Mouse (Mus musculus) left cerebral cortex, postnatal 10 days (tissue): ENCODE data around the gene Cnmd. TPM values are rescaled to one million over a fixed set of nuclear protein-coding genes. Genes with fewer than 3 reads are reported as not detected.

Source experiments
- DNase-seq, 2 experiments: peaks; one replicate each; pipeline ENCODE4 v3.0.0; 2021 to 2022; ENCODE audit warnings: low spot score in 2 of 2, mixed read lengths in 1 of 2; ENCODE audit errors: extremely low spot score in 1 of 2
- intact Hi-C: fragments of 180-260 bp; cut with DNase I; formaldehyde crosslinking; loops from one replicate; pipeline ENCODE4 v1.15.1; 2025
- total RNA-seq, 2 experiments: library from RNA; stranded (reverse); gene quantifications; 2 replicates each; pipeline ENCODE4 v1.2.3; 2021

Gene Cnmd
- total RNA-seq, 2 experiments from 2014 or later, result 0.75 to 0.77 TPM

- intact Hi-C loops, result no loop called here
- no peak for DNase-seq
These were observed 9.3 kb downstream of the Cnmd start for GRCm38 (mm10) chr14:79652654-79653053.

- intact Hi-C loops, result no loop called here
These were observed 12.3 kb downstream of the Cnmd start for GRCm38 (mm10) chr14:79649680-79650079.

GRCm38 (mm10) chr14:79645378-79645777 is 16.6 kb downstream of the Cnmd start:
- intact Hi-C loops, result no loop called here
- no peak for DNase-seq

More at GRCm38 (mm10) chr14:79649680-79650079, 12.3 kb downstream of the Cnmd start:
- no peak for DNase-seq

- DNase-seq, result no peak
- intact Hi-C loops, result no loop called here
These were observed 19.9 kb downstream of the Cnmd start for GRCm38 (mm10) chr14:79642063-79642462.

- intact Hi-C loops, result no loop called here
These were observed 25.2 kb downstream of the Cnmd start for GRCm38 (mm10) chr14:79636814-79637213.

GRCm38 (mm10) chr14:79633196-79633595 is 28.8 kb downstream of the Cnmd start:
- no peak for DNase-seq
- intact Hi-C loops, result no loop called here

More at GRCm38 (mm10) chr14:79636814-79637213, 25.2 kb downstream of the Cnmd start:
- no peak for DNase-seq

GRCm38 (mm10) chr14:79632330-79632729 is 29.6 kb downstream of the Cnmd start:
- intact Hi-C loops, result no loop called here
- DNase-seq, result no peak

GRCm38 (mm10) chr14:79621143-79621542 is 40.8 kb downstream of the Cnmd start:
- DNase-seq, result no peak
- intact Hi-C loops, result no loop called here

GRCm38 (mm10) chr14:79619802-79620201 is 42.2 kb downstream of the Cnmd start:
- intact Hi-C loops, result loop anchor here (5.0 to 10.0 kb wide), 2 partner anchors 115 to 147 kb away; no protein-coding TSS in a partner anchor
- DNase-seq, result no peak

GRCm38 (mm10) chr14:79617121-79617828 is 44.7 kb downstream of the Cnmd start:
- intact Hi-C loops, result loop anchor here (2.0 to 10.0 kb wide), 3 partner anchors 118 to 596 kb away; no protein-coding TSS in a partner anchor

GRCm38 (mm10) chr14:79608286-79608685 is 53.7 kb downstream of the Cnmd start:
- DNase-seq, result no peak
- intact Hi-C loops, result no loop called here

More at GRCm38 (mm10) chr14:79617121-79617828, 44.7 kb downstream of the Cnmd start:
- DNase-seq, result peak in 1 of 2 experiments; percentile 70

GRCm38 (mm10) chr14:79607352-79607751 is 54.6 kb downstream of the Cnmd start:
- intact Hi-C loops, result no loop called here
- DNase-seq, result no peak

GRCm38 (mm10) chr14:79606867-79607266 is 55.1 kb downstream of the Cnmd start:
- DNase-seq, result no peak
- intact Hi-C loops, result no loop called here

- intact Hi-C loops, result no loop called here
- DNase-seq, result no peak
These were observed 55.6 kb downstream of the Cnmd start for GRCm38 (mm10) chr14:79606392-79606791.

GRCm38 (mm10) chr14:79605881-79606280 is 56.1 kb downstream of the Cnmd start:
- DNase-seq, result no peak

GRCm38 (mm10) chr14:79596602-79597001 is 65.4 kb downstream of the Cnmd start:
- intact Hi-C loops, result no loop called here
- DNase-seq, result no peak

More at GRCm38 (mm10) chr14:79605881-79606280, 56.1 kb downstream of the Cnmd start:
- intact Hi-C loops, result no loop called here

- DNase-seq, result no peak
- intact Hi-C loops, result no loop called here
These were observed 67.9 kb downstream of the Cnmd start for GRCm38 (mm10) chr14:79594069-79594468.

GRCm38 (mm10) chr14:79591611-79592010 is 70.4 kb downstream of the Cnmd start:
- intact Hi-C loops, result no loop called here
- no peak for DNase-seq

- no peak for DNase-seq
- intact Hi-C loops, result no loop called here
These were observed 71.1 kb downstream of the Cnmd start for GRCm38 (mm10) chr14:79590916-79591315.

- intact Hi-C loops, result loop anchor here (5.0 kb wide), 1 partner anchor 107 kb away; the partner anchor contains the start of genes Elf1 and Wbp4
- no peak for DNase-seq
These were observed 72.6 kb downstream of the Cnmd start for GRCm38 (mm10) chr14:79589401-79589800.
